Mouse (Mus musculus): ENCODE data around the gene Gm49373. TPM values are rescaled to one million over a fixed set of nuclear protein-coding genes. Genes with fewer than 3 reads are reported as not detected.

Gm49373 gene
- total and polyA plus RNA-seq, 3 experiments, result 0.27 to 0.30 TPM; not detected in 1

- H3K79me2 ChIP-seq (replicated peaks; ENCODE audit: control insufficient read depth, insufficient read depth, low read length), result peaks cover 5% of the 10 kb centered on the region; the same call in 1 of the 2 replicates
- H3K9ac ChIP-seq (ENCODE audit: low read depth, low read length), result no peak overlapping the region
- peaks cover 7% of the 10 kb centered on the region for H3K4me1 ChIP-seq (ENCODE audit: control insufficient read depth, insufficient read depth, low read length)
- no peak overlapping the region for H3K27ac ChIP-seq
- intact Hi-C loops (cut with DNase I), result loop anchor here (5.0 kb wide), 1 partner anchor 58 kb away; the partner anchor contains the start of gene Icam5
- H3K36me3 ChIP-seq (ENCODE audit: control insufficient read depth, insufficient read depth, low read length), result no peaks in the 10 kb centered on the region; the same call in 1 of the 2 replicates
- H3K4me3 ChIP-seq, result peak overlapping the region; percentile 62; the same call in 1 of the 2 replicates
- H3K27me3 ChIP-seq (ENCODE audit: control insufficient read depth, insufficient read depth, low read length), result no peaks in the 10 kb centered on the region
- no peak for TF ChIP-seq POLR2A (IDR thresholded peaks at IDR 0.05; ENCODE audit: insufficient read depth, low read depth, low read length)
- TF ChIP-seq CTCF (IDR thresholded peaks at IDR 0.05), result no peak
- TF ChIP-seq EP300 (IDR thresholded peaks at IDR 0.05; ENCODE audit: insufficient read depth, low read depth, low read length), result no peak
- WGBS, result 84% methylated on average over 1 of the region's 1 CpGs
- DNase-seq, result no peak
Measured at GRCm38 (mm10) chr9:21090537-21090936, 17.6 kb upstream of the Gm49373 start.

DNA sequence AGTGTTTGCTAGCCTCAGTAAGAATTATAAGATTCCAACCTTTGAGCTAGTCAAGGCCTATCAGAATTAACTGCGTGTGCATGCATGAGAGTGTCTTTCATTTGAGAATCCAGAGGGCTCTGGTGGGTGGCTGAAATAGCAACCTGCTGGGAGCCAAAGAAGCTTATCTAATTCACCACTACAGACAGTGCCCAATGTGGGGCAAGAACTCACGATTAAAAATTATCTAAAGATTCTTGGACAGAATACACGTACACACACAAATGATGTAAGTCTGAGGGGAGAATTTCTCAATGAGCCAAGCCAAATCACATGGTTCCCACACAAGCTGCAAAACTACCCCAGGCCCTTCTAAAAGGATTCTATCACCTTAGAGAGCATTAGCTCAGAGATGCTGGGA, 10.4 kb upstream of the Gm49373 start:
- 50% methylated on average over 3 of the region's 3 CpGs for WGBS
- intact Hi-C loops (cut with DNase I), result no loop called here
- TF ChIP-seq POLR2A (IDR thresholded peaks at IDR 0.05; ENCODE audit: insufficient read depth, low read depth, low read length), result no peak
- TF ChIP-seq EP300 (IDR thresholded peaks at IDR 0.05; ENCODE audit: insufficient read depth, low read depth, low read length), result no peak
- no peak for TF ChIP-seq CTCF (IDR thresholded peaks at IDR 0.05)
- H3K27me3 ChIP-seq (ENCODE audit: control insufficient read depth, insufficient read depth, low read length), result no peaks in the 10 kb centered on the region
- no peak for DNase-seq
- H3K9ac ChIP-seq (ENCODE audit: low read depth, low read length), result no peak overlapping the region
- no peak overlapping the region for H3K27ac ChIP-seq
- H3K36me3 ChIP-seq (ENCODE audit: control insufficient read depth, insufficient read depth, low read length), result peaks cover 3% of the 10 kb centered on the region
- H3K79me2 ChIP-seq (replicated peaks; ENCODE audit: control insufficient read depth, insufficient read depth, low read length), result 0 out of 2 replicates have a peak, but pooled peaks cover 3% of the 10 kb centered on the region
- no peak overlapping the region for H3K4me3 ChIP-seq
- no peaks in the 10 kb centered on the region for H3K4me1 ChIP-seq (ENCODE audit: control insufficient read depth, insufficient read depth, low read length)

- H3K9ac ChIP-seq (ENCODE audit: low read depth, low read length), result no peak overlapping the region
- peaks cover 3% of the 10 kb centered on the region for H3K36me3 ChIP-seq (ENCODE audit: control insufficient read depth, insufficient read depth, low read length)
- H3K27me3 ChIP-seq (ENCODE audit: control insufficient read depth, insufficient read depth, low read length), result no peaks in the 10 kb centered on the region
- H3K4me3 ChIP-seq, result no peak overlapping the region
- TF ChIP-seq POLR2A (IDR thresholded peaks at IDR 0.05; ENCODE audit: insufficient read depth, low read depth, low read length), result no peak
- TF ChIP-seq EP300 (IDR thresholded peaks at IDR 0.05; ENCODE audit: insufficient read depth, low read depth, low read length), result no peak
- TF ChIP-seq CTCF (IDR thresholded peaks at IDR 0.05), result no peak
- H3K27ac ChIP-seq, result no peak overlapping the region
- 0 out of 2 replicates have a peak, but pooled peaks cover 1% of the 10 kb centered on the region for H3K79me2 ChIP-seq (replicated peaks; ENCODE audit: control insufficient read depth, insufficient read depth, low read length)
- no peaks in the 10 kb centered on the region for H3K4me1 ChIP-seq (ENCODE audit: control insufficient read depth, insufficient read depth, low read length)
- intact Hi-C loops (cut with DNase I), result no loop called here
- 76% methylated on average over 9 of the region's 9 CpGs for WGBS
- no peak for DNase-seq
Measured at GRCm38 (mm10) chr9:21081127-21081526, 8.2 kb upstream of the Gm49373 start.

- peaks cover 5% of the 10 kb centered on the region for H3K4me1 ChIP-seq (ENCODE audit: control insufficient read depth, insufficient read depth, low read length)
- intact Hi-C loops (cut with DNase I), result no loop called here
- no peaks in the 10 kb centered on the region for H3K36me3 ChIP-seq (ENCODE audit: control insufficient read depth, insufficient read depth, low read length)
- no peak overlapping the region for H3K4me3 ChIP-seq
- no peak for DNase-seq
- peaks cover 2% of the 10 kb centered on the region; the same call in 1 of the 2 replicates for H3K79me2 ChIP-seq (replicated peaks; ENCODE audit: control insufficient read depth, insufficient read depth, low read length)
- 97% methylated on average over 3 of the region's 3 CpGs for WGBS
- no peaks in the 10 kb centered on the region for H3K27me3 ChIP-seq (ENCODE audit: control insufficient read depth, insufficient read depth, low read length)
- TF ChIP-seq CTCF (IDR thresholded peaks at IDR 0.05) (no peak), POLR2A (IDR thresholded peaks at IDR 0.05; ENCODE audit: insufficient read depth, low read depth, low read length) (no peak), EP300 (IDR thresholded peaks at IDR 0.05; ENCODE audit: insufficient read depth, low read depth, low read length) (no peak)
- no peak overlapping the region for H3K9ac ChIP-seq (ENCODE audit: low read depth, low read length)
- H3K27ac ChIP-seq, result no peak overlapping the region
Measured at GRCm38 (mm10) chr9:21075625-21076024, 2.7 kb upstream of the Gm49373 start.

- Histone ChIP-seq H3K9ac (ENCODE audit: low read depth, low read length) (no peak overlapping the region), H3K27me3 (ENCODE audit: control insufficient read depth, insufficient read depth, low read length) (no peaks in the 10 kb centered on the region), H3K79me2 (replicated peaks; ENCODE audit: control insufficient read depth, insufficient read depth, low read length) (peaks cover 2% of the 10 kb centered on the region; the same call in 1 of the 2 replicates), H3K4me1 (ENCODE audit: control insufficient read depth, insufficient read depth, low read length) (peaks cover 5% of the 10 kb centered on the region), H3K4me3 (no peak overlapping the region), H3K27ac (no peak overlapping the region), H3K36me3 (ENCODE audit: control insufficient read depth, insufficient read depth, low read length) (no peaks in the 10 kb centered on the region)
- intact Hi-C loops (cut with DNase I), result loop anchor here (1.0 to 5.0 kb wide), 2 partner anchors 15 to 42 kb away; partner anchors contain the start of gene Icam5
- TF ChIP-seq EP300 (IDR thresholded peaks at IDR 0.05; ENCODE audit: insufficient read depth, low read depth, low read length) (no peak), POLR2A (IDR thresholded peaks at IDR 0.05; ENCODE audit: insufficient read depth, low read depth, low read length) (no peak), CTCF (IDR thresholded peaks at IDR 0.05) (no peak)
- DNase-seq, result no peak
- 83% methylated on average over 1 of the region's 1 CpGs for WGBS
Measured at GRCm38 (mm10) chr9:21074173-21074572, 1.3 kb upstream of the Gm49373 start.

GRCm38 (mm10) chr9:21072641-21073040, 255 bp downstream of the Gm49373 start:
- peaks cover 2% of the 10 kb centered on the region; the same call in 1 of the 2 replicates for H3K79me2 ChIP-seq (replicated peaks; ENCODE audit: control insufficient read depth, insufficient read depth, low read length)
- H3K36me3 ChIP-seq (ENCODE audit: control insufficient read depth, insufficient read depth, low read length), result no peaks in the 10 kb centered on the region
- peak overlapping the region; percentile 94; the same call in 1 of the 2 replicates for H3K9ac ChIP-seq (ENCODE audit: low read depth, low read length)
- H3K27me3 ChIP-seq (ENCODE audit: control insufficient read depth, insufficient read depth, low read length), result no peaks in the 10 kb centered on the region
- peaks cover 5% of the 10 kb centered on the region for H3K4me1 ChIP-seq (ENCODE audit: control insufficient read depth, insufficient read depth, low read length)
- no peak for DNase-seq
- TF ChIP-seq CTCF (IDR thresholded peaks at IDR 0.05), result no peak
- no peak for TF ChIP-seq EP300 (IDR thresholded peaks at IDR 0.05; ENCODE audit: insufficient read depth, low read depth, low read length)
- no peak for TF ChIP-seq POLR2A (IDR thresholded peaks at IDR 0.05; ENCODE audit: insufficient read depth, low read depth, low read length)
- intact Hi-C loops (cut with DNase I), result loop anchor here (5.0 kb wide), 1 partner anchor 40 kb away; the partner anchor contains the start of gene Icam5
- H3K27ac ChIP-seq, result peak overlapping the region; percentile 77
- peak overlapping the region; percentile 83 for H3K4me3 ChIP-seq
- WGBS, result 8% methylated on average over 4 of the region's 4 CpGs

Measured in heart, adult 2 months (tissue).